Mouse (Mus musculus) kidney, embryonic 15.5 days (tissue): ENCODE data around the gene Twf2. TPM values are rescaled to one million over a fixed set of nuclear protein-coding genes. Genes with fewer than 3 reads are reported as not detected.
"Not testable (repeated sequence)": the region's sequence is repeated elsewhere in the genome, so short reads cannot be mapped to it uniquely, and the experiment has no call there.

Experiments
- ATAC-seq: fragments of 200-750 bp; cut with Nextera tagmentation; replicated peaks from 2 replicates; pipeline ENCODE4 v1.8.0; 2017; ENCODE audit warnings: moderate TSS enrichment; ENCODE audit not compliant: low FRiP score
- H3K27ac ChIP-seq: fragments of 300-500 bp; sonication (generic); 2 replicates; pipeline ENCODE4 v1.5.1; 2015; ENCODE audit warnings: mild to moderate bottlenecking, inconsistent platforms
- H3K27me3 ChIP-seq: fragments of 300-500 bp; sonication (generic); 2 replicates; pipeline ENCODE4 v1.6.1; 2015; ENCODE audit warnings: inconsistent platforms
- H3K36me3 ChIP-seq: fragments of 300-500 bp; sonication (generic); 2 replicates; pipeline ENCODE4 v1.6.1; 2015; ENCODE audit warnings: inconsistent platforms
- H3K4me1 ChIP-seq: fragments of 300-500 bp; sonication (generic); 2 replicates; pipeline ENCODE4 v1.6.1; 2015; ENCODE audit warnings: inconsistent platforms
- H3K4me2 ChIP-seq: fragments of 300-500 bp; sonication (generic); 2 replicates; pipeline ENCODE4 v1.6.1; 2015; ENCODE audit warnings: moderate library complexity, mild to moderate bottlenecking, inconsistent platforms
- H3K4me3 ChIP-seq: fragments of 300-500 bp; sonication (generic); replicated peaks from 2 replicates; pipeline ENCODE4 v1.5.1; 2015; ENCODE audit warnings: mild to moderate bottlenecking, inconsistent platforms
- H3K9ac ChIP-seq: fragments of 300-500 bp; sonication (generic); 2 replicates; pipeline ENCODE4 v1.6.1; 2015; ENCODE audit warnings: mild to moderate bottlenecking, inconsistent platforms
- H3K9me3 ChIP-seq: fragments of 300-500 bp; sonication (generic); replicated peaks from 2 replicates; pipeline ENCODE4 v1.6.1; 2016; ENCODE audit warnings: inconsistent platforms
- WGBS: fragments of 180-500 bp; shearing (Covaris S2); methylation state at CpG from one replicate; pipeline ENCODE4 v1.1.7; 2015; ENCODE audit warnings: mixed read lengths; 5-methylcytosine and 5-hydroxymethylcytosine counted together
- polyA plus RNA-seq: library from polyadenylated mRNA; unstranded; fragments of >200 nt; fragmentation: Nextera tagmentation; extraction: Ambion mirVana; gene quantifications from 2 replicates; pipeline ENCODE4 v1.2.1, GENCODE M21; 2015

The Twf2 gene
- polyA plus RNA-seq, 1 experiment from 2014 or later, result 73.4 TPM

DNA sequence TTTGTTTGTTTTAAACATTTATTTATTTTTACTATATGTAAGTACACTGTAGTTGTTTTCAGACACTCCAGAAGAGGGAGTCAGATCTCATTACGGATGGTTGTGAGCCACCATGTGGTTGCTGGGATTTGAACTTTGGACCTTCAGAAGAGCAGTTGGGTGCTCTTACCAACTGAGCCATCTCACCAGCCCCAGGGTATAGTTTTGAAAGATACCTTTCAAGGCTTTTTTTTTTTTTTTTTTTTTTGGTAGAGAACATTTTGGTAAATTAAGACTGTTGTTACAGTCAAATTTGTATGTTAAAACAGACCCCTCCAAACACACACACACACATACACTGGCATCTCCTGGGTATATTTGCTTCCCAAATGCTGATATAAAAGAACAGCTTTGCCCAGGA lies 33.9 kb upstream of the Twf2 start:
- WGBS, result 69% methylated on average over 1 of the region's 1 CpGs

DNA sequence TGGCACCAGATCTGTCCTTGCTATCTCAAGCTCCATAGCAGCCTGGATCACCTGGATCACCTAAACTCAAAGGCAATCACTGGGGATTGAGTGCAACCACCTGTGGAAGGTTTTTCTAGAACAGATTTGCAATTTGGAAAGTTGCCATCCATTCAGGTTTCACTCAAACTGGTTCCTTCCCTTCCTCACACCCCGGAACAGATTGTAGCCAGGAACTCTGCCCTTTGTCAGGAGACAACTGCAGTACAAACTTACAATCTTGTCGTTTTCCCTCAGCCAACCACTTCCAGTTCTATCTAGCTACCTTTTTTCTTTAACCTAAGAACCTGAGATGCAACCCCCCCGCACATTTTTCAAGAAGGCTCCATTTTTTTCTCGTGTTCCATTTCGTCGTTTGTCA lies 33.0 kb upstream of the Twf2 start:
- H3K27ac ChIP-seq, result peak overlapping the region; percentile 98
- H3K9ac ChIP-seq, result peak overlapping the region; percentile 95; the same call in 1 of the 2 replicates

More for the DNA sequence above, 33.9 kb upstream of the Twf2 start:
- H3K4me1 ChIP-seq, result peaks cover 23% of the 10 kb centered on the region
- not testable (repeated sequence) for H3K27me3 ChIP-seq, H3K9me3 ChIP-seq, H3K36me3 ChIP-seq, ATAC-seq, H3K4me2 ChIP-seq, H3K4me3 ChIP-seq, H3K9ac ChIP-seq, H3K27ac ChIP-seq

DNA sequence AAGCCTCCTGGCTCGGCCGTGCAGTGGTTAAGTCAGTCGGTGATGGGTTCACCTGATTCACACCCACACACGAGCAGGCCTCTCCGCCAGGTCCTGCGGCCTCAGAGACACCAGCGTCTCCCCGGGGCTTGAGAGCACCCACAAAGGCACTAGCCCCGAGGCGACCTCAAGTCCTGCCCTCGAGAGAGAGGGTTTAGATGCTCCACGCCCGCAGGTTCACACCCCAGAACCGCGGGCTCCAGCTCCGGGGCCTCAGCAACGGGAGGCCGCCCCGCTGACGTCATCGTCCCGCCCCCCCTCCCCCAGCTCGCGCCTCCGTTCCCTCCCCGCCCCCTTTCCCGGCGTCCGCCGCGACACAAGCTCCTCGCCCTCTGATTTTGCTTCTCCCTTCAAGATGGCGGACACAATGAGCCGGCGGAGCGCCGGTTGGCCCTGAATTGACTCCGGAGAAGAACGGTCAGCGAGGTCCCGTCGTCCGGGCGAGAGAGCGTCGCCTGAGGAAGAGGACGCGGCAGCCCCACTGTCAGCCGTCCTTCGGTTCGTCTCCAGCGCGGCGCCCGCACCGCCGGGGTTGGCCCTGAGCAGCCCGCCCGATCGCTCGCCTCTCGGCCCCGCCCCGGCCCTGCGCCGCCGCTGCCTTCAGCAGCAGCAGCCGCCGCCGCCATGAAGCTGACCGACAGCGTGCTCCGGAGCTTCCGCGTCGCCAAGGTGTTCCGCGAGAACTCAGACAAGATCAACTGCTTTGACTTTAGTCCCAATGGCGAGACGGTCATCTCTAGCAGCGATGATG lies 32.2 kb upstream of the Twf2 start, which contains the start of gene Wdr82:
TSS of gene Wdr82 (plus strand) at position 373 of the 790 bp plus-strand sequence.
- Histone ChIP-seq H3K4me1 (peaks cover 38% of the 10 kb centered on the region), H3K36me3 (no peaks in the 10 kb centered on the region), H3K27me3 (no peaks in the 10 kb centered on the region), H3K9me3 (no peaks in the 10 kb centered on the region), H3K4me3 (peak within 1 kb of the TSS; percentile 93), H3K9ac (peak within 1 kb of the TSS; percentile 95), H3K27ac (peak within 1 kb of the TSS; percentile 98), H3K4me2 (peak within 1 kb of the TSS; percentile 84)
- under 1% methylated on average over 80 of the region's 81 CpGs for WGBS
- peak; percentile 93 for ATAC-seq

More for the DNA sequence above, 33.0 kb upstream of the Twf2 start:
- Histone ChIP-seq H3K4me1 (peaks cover 30% of the 10 kb centered on the region), H3K36me3 (no peaks in the 10 kb centered on the region), H3K27me3 (no peaks in the 10 kb centered on the region), H3K4me3 (peak overlapping the region; percentile 93), H3K9me3 (no peaks in the 10 kb centered on the region), H3K4me2 (peak overlapping the region; percentile 84)
- WGBS, result 26% methylated on average over 6 of the region's 6 CpGs
- ATAC-seq, result no peak

DNA sequence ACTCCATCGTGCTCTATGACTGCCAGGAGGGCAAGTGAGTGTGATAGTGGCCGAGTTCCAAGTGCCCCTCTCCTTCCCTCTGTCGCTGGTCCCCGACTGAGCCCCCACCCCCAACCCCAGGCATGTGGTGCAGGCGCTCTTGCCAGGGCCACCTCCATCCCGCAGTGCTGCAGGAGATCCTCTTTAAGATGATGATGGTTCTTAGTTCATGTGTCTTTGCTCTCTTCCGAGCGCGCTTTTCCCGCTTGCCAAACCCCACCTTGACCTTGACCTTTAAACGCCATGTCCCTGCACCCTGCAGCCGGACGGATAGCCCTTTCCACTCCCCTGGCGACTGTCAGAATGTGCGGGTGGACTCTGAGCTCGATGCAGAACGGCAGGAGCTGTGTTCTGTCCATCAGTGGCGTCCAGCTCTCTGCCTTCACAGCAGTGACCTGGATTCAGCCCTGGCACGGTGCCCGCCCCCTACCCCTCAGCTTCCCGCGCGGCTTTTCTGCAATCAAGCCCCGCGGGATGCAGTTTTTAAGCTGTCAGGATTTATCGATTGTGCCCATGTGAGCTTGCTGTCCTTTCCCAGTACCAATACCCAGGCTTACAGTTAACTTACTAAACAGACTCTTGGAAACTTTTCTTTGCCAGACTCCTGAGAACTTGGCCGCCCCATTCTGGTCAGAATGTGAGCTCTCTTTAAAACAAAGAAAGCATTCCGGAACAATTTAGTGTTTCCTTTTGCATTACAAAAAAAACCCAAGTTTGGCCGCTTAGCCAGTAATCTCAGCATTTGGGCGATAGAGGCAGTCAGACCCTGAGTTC lies 31.4 kb upstream of the Twf2 start:
- Histone ChIP-seq H3K4me3 (peak overlapping the region; percentile 93), H3K4me2 (peak overlapping the region; percentile 84), H3K36me3 (peaks cover 6% of the 10 kb centered on the region), H3K9ac (peak overlapping the region; percentile 95), H3K27me3 (no peaks in the 10 kb centered on the region), H3K27ac (peak overlapping the region; percentile 98), H3K4me1 (peaks cover 45% of the 10 kb centered on the region), H3K9me3 (no peaks in the 10 kb centered on the region)
- ATAC-seq, result peak; percentile 66
- WGBS, result under 1% methylated on average over 30 of the region's 30 CpGs

DNA sequence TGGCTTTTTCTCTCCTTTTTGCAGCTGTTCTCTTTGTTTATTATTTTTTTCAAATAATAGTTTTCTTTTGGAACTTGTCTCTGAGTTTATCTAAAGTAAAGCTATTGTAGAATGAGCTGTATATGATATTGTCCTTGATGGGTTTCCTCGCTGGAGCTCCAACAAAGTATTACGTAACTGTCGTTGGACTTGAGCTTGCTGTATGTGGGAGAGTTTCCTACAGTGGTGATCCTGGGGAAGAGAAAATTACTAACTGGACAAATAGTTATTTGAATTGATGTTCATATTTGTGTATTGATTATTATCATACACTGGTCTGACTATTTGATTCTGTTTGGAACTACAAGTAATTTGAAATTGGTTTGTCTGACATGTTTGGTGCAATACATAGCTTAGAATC lies 30.4 kb upstream of the Twf2 start:
- H3K4me1 ChIP-seq, result peaks cover 45% of the 10 kb centered on the region
- H3K36me3 ChIP-seq, result peaks cover 16% of the 10 kb centered on the region
- H3K27ac ChIP-seq, result no peak overlapping the region
- ATAC-seq, result no peak
- WGBS, result 3% methylated on average over 3 of the region's 3 CpGs
- H3K9me3 ChIP-seq, result no peaks in the 10 kb centered on the region
- H3K4me2 ChIP-seq, result peak overlapping the region; percentile 84
- peak overlapping the region; percentile 95 for H3K9ac ChIP-seq
- H3K27me3 ChIP-seq, result no peaks in the 10 kb centered on the region
- peak overlapping the region; percentile 93 for H3K4me3 ChIP-seq

DNA sequence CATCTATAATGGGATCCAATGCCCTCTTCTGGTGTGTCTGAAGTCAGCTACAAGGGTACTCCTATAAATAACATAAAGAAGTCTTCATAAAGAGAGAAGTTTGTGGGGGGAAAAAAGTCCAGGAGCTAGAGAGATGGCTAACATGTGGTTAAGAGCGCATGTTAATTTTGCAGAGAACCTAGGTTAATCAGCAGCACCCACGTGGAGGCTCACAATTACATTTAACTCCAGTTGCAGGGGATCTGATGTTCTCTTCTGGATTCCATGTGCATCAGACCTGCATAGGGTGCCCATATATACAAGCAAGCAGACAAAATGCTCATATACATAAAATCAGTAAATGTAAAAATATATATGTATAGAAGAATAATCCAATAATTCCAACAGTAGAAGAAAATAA lies 29.5 kb upstream of the Twf2 start:
- Histone ChIP-seq H3K9me3 (no peaks in the 10 kb centered on the region), H3K4me3 (peak overlapping the region; percentile 93), H3K4me1 (peaks cover 45% of the 10 kb centered on the region), H3K36me3 (peaks cover 24% of the 10 kb centered on the region), H3K9ac (0 out of 2 replicates have a peak overlapping the region, but pooled peaks have one; percentile 10), H3K4me2 (peak overlapping the region; percentile 84), H3K27ac (no peak overlapping the region), H3K27me3 (no peaks in the 10 kb centered on the region)
- no peak for ATAC-seq
- 53% methylated on average over 2 of the region's 2 CpGs for WGBS

DNA sequence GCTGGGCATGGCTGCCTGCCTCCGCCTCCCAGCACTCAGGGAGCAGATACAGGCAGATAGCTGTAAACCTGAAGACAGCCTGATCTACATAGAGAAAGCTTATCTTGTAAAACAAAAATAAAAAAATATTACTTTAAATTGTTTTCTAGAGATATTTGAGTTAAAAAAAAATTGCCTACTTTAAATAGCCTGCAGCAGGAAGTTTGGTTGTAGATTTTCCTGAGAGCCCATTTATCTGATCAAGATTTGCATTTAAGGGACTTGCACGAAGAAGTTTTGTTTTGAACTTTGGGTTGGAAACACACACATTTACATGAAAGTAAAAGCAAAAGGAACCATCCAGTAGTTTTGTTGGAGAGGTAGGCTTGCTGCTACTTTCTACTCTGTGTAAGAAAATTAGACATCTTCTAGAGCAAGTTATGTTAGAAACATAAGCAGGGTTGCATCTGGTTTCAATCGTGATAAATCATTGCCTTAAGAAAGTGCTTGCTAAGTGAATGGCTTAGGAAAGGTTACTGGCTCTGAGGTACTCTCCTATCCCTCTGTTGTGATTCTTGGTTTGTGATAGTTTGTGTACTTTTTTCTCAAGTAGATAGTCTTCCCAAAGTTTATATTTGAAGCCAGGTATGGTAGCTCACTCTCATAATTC lies 27.2 kb upstream of the Twf2 start:
- no peak overlapping the region for H3K4me3 ChIP-seq
- H3K27me3 ChIP-seq, result no peaks in the 10 kb centered on the region
- H3K4me1 ChIP-seq, result peaks cover 35% of the 10 kb centered on the region
- no peak overlapping the region for H3K4me2 ChIP-seq
- no peak overlapping the region for H3K27ac ChIP-seq
- no peak overlapping the region for H3K9ac ChIP-seq
- ATAC-seq, result no peak
- no peaks in the 10 kb centered on the region for H3K9me3 ChIP-seq
- H3K36me3 ChIP-seq, result peaks cover 47% of the 10 kb centered on the region
- 54% methylated on average over 3 of the region's 3 CpGs for WGBS

DNA sequence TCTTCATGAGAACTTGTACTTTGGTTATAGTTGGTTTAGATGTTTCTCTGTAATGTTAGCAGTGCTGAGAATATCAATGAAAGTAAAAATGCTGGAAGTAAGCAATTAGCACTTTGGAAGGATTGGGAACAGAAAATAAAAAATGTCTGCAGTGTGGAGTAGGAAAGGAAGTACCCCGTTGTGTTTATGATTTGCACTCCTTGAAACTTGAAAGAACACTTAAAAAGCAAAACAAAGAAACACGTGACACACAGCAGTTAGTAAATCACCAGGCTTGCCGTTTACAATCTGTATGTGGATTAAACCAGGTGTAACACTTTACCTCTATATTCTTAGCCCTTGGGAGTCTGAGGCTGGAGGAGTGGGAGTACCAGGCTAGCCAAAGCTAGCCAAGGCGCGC lies 26.1 kb upstream of the Twf2 start:
- Histone ChIP-seq H3K9ac (no peak overlapping the region), H3K4me2 (no peak overlapping the region), H3K9me3 (no peaks in the 10 kb centered on the region), H3K27ac (no peak overlapping the region), H3K4me1 (peaks cover 35% of the 10 kb centered on the region), H3K27me3 (no peaks in the 10 kb centered on the region), H3K36me3 (peaks cover 58% of the 10 kb centered on the region), H3K4me3 (no peak overlapping the region)
- WGBS, result 58% methylated on average over 5 of the region's 5 CpGs
- no peak for ATAC-seq

DNA sequence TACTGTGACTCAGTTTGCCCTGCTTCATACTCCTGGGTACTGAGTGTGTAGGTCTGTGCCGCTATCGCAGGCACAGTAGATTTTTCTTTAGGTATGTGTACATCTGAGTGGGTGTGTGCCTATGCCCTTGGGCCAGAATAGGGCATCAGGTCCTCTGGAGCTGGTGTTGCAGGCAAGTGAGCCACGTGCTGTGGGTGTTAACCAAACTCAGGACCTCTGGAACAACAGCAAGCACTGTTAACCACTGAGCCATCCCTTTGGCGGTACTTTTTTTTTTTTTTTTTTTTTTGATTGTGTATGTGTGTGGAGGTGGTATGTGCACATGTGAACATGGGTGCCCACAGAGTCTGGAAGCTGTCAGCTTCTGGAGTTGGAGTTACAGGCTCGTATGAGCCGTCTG lies 25.1 kb upstream of the Twf2 start:
- ATAC-seq, result no peak
- Histone ChIP-seq H3K27ac (no peak overlapping the region), H3K9ac (no peak overlapping the region), H3K4me1 (peaks cover 34% of the 10 kb centered on the region), H3K4me3 (no peak overlapping the region), H3K4me2 (no peak overlapping the region), H3K9me3 (no peaks in the 10 kb centered on the region), H3K36me3 (peaks cover 68% of the 10 kb centered on the region), H3K27me3 (no peaks in the 10 kb centered on the region)
- WGBS, result 87% methylated on average over 6 of the region's 6 CpGs

DNA sequence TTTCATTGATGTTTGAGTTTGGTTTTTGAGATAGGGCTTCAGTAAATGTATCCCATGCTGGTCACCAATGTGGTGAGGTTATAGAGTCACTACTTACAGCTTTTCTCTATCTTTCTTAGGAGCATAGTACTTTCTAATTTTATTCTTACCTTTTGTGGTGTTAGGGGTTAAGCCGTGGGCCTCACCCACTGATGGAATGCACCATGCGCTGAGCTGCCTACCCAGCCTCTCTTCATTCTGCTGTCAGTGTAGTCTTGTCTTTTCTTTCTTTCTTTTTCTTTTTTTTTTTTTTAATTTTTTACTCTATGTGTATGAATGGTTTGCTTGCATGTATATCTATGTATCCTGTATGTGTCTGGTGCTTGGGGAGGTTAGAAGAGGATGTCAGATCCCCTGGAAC lies 23.5 kb upstream of the Twf2 start:
- no peak overlapping the region for H3K4me2 ChIP-seq
- H3K4me1 ChIP-seq, result peaks cover 19% of the 10 kb centered on the region
- no peaks in the 10 kb centered on the region for H3K9me3 ChIP-seq
- no peak overlapping the region for H3K27ac ChIP-seq
- no peaks in the 10 kb centered on the region for H3K27me3 ChIP-seq
- no peak for ATAC-seq
- peaks cover 85% of the 10 kb centered on the region for H3K36me3 ChIP-seq
- WGBS, result 82% methylated on average over 2 of the region's 2 CpGs
- H3K4me3 ChIP-seq, result no peak overlapping the region
- no peak overlapping the region for H3K9ac ChIP-seq

DNA sequence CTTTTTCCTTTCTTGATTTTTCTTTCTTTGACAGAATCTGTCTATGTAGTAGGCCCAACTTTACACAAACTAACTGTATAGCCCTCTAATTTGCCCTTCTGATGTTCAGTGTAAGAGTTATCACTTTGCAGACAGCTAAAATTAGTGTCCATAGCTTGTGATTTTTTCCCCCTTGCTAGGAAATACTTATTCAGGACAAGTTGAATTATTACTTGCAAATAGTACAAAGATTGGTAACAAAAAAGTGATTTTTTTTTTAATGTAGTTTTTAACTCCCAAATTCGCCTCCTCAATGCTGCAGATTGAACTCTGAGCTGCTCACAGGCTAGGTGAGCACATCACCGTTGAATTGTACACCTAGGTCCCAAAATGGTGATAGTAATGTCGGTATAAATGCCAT lies 22.9 kb upstream of the Twf2 start:
- Histone ChIP-seq H3K4me1 (peaks cover 15% of the 10 kb centered on the region), H3K4me3 (no peak overlapping the region), H3K36me3 (peaks cover 90% of the 10 kb centered on the region), H3K27ac (no peak overlapping the region), H3K9ac (no peak overlapping the region), H3K27me3 (no peaks in the 10 kb centered on the region), H3K9me3 (no peaks in the 10 kb centered on the region), H3K4me2 (no peak overlapping the region)
- no peak for ATAC-seq
- 94% methylated on average over 3 of the region's 3 CpGs for WGBS

DNA sequence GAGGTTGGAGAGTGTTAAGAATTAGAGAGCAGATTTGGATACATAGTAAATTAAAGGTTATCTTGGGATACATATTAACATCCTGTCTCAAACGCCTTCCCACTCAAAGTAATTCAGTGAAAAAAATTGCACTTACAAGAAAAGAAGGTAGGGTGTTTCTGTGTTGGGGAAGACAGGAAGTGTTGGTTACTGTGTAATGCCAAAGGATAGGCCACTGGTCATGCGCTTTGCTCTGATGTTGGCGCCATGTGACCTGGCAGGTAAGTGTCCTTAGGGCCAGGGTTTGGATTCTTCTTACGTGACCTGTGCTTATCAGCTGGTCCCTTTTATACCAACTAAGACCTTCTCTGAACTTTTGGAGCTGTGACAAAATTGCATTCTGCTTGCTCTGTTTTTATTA lies 20.8 kb upstream of the Twf2 start:
- Histone ChIP-seq H3K4me3 (no peak overlapping the region), H3K27me3 (no peaks in the 10 kb centered on the region), H3K27ac (no peak overlapping the region), H3K9me3 (no peaks in the 10 kb centered on the region), H3K36me3 (peaks cover 100% of the 10 kb centered on the region), H3K9ac (no peak overlapping the region), H3K4me1 (no peaks in the 10 kb centered on the region), H3K4me2 (no peak overlapping the region)
- WGBS, result 90% methylated on average over 4 of the region's 4 CpGs
- ATAC-seq, result no peak
